Mouse (Mus musculus): ENCODE results near the gene Ankrd55.

The Ankrd55 gene

DNA sequence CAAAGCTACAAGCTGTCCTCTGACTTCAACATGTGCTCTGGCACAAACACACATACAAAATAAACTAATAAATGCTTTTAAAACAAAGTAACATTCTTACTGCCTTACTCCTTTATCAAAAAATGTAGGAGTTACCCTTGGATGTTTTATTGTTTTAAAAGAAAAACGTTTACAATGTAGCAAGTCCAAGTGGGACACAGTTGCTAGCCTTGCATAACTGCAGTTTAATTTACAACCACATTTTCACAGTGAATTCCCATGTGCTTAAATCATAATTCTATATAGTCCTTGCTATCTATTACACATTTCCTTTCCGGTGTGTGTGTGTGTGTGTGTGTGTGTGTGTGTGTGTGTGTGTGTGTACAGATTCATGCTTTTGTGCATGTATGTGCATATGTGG lies 57.3 kb downstream of the Ankrd55 start:
- DNase-seq: no peak

GRCm38 (mm10) chr13:112346031-112346430 lies 57.8 kb downstream of the Ankrd55 start:
- no peak for DNase-seq

GRCm38 (mm10) chr13:112346659-112347142 lies 58.5 kb downstream of the Ankrd55 start:
- no peak for DNase-seq

- no peak for DNase-seq
Observed at GRCm38 (mm10) chr13:112348250-112348649, 60.0 kb downstream of the Ankrd55 start.

DNA sequence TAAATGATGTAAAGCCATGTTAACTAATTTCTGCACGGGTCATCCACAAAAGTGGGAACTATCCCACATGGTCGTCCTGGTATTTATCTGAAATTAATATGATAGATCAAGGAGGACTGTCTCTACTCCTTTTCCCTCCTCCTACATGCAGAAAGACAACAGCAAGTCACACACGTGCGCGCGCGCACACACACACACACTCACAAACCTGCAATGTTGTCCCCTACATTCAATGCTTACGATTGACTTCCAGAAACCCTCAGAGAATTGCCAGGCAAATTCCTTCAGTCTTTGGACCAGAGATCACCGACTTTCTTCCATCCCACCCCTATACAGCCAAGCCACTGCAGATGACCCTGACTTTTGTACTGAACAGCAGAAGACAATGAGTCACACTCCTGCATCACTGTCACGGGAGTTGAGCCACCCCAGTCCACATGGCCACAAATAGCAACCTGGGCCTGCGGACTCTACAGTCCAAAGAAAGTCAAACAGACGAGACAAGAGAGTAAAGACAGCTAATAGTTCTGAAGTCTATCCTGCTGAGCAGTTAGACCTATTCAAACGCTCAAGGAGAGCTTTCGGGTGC lies 60.7 kb downstream of the Ankrd55 start:
- no peak for DNase-seq

- no peak for DNase-seq
Observed at GRCm38 (mm10) chr13:112349500-112349899, 61.2 kb downstream of the Ankrd55 start.

- no peak for DNase-seq
Observed at GRCm38 (mm10) chr13:112351943-112352342, 63.7 kb downstream of the Ankrd55 start.

DNA sequence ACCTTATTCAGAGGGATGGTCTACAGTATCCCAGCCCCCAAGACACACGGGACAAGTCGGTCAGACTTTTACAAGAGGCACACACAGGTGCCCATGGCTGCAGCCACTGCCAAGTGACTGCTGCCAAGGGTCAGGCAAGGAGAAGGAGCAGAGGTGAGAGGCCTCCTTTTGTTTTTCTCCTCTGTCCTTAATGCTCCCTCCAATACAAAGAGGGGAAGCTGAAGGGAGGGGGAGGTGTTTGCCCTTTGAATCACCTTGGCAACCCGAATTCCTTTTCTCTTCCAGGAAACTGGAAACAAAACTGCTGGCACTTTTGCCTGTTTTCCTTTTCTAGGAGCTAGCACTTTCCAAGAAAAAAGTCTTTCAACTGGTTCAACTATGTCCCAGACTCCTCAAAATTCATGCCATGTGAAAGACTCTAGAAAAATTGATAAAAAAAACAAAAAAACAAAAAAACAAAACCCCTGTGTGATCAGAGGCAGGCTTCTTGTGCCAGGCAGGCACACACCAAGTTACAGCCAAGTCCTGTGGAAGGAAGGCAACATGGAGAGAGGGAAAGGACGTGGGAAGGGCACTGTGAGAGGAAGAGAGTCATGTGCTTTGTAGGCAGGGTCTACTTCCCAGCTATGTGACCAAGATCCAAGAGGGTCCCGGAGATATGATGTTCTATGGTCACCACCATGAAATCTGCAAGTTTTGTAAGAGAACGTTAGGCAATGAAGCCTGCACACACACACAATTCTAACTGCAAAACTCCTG lies 66.0 kb downstream of the Ankrd55 start:
- no peak for DNase-seq

GRCm38 (mm10) chr13:112354958-112355357 lies 66.7 kb downstream of the Ankrd55 start:
- no peak for DNase-seq

- no peak for DNase-seq
Observed at GRCm38 (mm10) chr13:112355794-112356486, 67.7 kb downstream of the Ankrd55 start.

DNA sequence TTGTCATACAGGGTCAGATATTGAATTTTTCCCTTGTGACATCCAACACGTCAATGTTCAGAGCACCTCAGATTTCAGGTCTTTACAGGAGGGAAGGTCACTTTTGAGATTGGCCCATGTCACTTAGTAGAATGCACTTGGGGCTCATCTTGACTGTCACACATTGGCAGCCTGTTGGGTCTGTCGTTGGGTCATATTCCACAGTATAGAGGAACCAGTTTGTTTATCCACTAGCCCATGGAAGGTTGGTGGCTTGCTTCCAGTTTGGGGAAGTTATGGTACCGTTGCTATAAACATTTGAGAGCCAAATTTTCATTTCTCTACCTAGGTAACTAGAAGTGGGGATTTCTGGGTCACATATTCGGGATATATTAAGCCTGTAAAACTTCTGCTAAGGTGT lies 73.3 kb downstream of the Ankrd55 start:
- no peak for DNase-seq

DNA sequence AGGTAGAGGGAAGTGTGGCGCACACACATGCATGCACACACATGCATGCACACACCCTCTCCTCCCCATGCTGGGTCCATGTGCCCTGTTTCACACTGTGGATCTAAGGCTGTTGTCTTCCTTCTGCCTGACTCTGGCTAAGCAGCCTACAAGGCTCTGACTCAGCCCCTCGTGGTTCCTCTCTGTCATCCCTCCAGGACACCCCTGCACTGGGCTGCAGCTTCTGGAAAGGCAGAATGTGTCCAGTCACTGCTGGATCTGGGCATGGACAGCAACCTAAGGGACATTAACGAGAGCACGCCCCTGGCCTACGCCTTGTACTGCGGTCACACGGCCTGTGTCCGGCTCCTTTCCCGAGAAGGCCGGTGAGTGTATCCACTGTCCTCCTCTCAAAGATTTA lies 75.0 kb downstream of the Ankrd55 start:
- DNase-seq: no peak

DNA sequence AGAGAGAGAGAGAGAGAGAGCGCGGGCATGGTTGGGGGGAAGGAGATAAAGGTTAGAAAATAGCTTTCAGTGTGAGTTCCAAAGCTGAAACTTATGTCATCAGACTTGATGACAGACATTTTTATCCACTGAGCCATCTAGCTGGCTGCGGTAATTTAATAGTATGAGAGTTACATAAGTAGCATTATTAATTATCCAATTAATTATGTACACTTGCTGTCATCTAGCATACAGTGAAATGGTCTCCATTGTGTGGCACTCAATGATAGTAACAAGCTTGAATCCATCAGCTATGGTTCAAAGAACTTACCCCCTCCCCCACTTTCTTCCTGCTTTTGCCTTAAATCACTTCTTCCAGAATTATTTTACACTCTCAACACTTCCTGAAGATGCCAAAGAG lies 75.5 kb downstream of the Ankrd55 start:
- DNase-seq: no peak

- no peak for DNase-seq
Observed at GRCm38 (mm10) chr13:112364698-112365097, 76.4 kb downstream of the Ankrd55 start.

GRCm38 (mm10) chr13:112365303-112365702 lies 77.1 kb downstream of the Ankrd55 start:
- no peak for DNase-seq

- no peak for DNase-seq
Observed at GRCm38 (mm10) chr13:112365762-112366161, 77.5 kb downstream of the Ankrd55 start.

DNA sequence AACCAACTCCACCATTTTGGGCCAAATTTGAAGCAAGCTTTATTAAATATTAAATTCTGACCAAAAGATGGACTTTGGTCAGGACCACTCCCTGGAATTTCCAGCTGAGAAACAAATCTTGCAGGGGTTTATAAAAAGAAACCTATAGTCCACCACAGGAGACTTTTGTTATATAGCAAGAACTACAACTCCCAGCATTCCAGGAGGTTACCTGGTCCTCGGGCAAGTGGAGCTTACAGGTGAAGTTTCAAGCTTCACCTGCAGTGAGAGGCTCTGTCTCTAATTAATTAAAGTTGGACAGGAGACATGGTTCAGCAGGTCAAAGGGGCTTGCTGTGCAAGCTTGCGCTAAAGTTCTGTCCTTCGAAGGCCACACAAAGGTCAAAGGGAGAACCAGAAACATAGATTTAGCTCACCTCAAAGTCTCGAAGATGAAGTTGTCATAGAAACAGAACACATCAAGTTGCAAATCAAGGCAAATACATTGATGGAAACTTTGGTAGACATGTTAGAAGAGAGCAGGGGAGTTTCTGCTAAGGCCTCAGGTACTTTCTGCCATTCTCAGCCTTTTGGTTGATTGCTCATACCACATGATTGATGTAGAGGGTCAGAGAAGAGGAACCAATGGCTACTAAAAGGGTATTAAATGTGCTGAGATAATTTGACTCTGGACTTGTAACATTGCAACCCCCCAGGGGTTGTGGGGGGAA lies 78.2 kb downstream of the Ankrd55 start:
- DNase-seq: no peak

DNA sequence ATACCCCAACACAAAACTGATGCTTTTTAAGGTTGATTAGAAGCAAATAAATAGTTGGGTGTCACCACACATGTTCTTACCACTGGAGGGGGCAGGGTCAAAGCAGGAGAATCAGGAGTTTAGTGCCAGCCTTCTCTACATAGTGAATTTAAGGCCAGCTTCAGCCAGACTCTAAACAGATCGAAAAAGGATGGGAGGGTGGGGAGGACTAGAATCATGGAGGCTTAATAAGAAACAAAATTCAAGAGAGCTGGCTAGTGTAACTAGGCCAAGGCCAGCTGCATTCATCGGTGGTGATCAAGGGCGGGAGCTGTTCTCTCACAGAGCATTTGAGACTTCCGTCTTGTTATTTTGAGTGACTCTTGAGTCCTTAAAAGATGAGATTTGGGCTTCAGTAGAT lies 83.5 kb downstream of the Ankrd55 start:
- DNase-seq: no peak

DNA sequence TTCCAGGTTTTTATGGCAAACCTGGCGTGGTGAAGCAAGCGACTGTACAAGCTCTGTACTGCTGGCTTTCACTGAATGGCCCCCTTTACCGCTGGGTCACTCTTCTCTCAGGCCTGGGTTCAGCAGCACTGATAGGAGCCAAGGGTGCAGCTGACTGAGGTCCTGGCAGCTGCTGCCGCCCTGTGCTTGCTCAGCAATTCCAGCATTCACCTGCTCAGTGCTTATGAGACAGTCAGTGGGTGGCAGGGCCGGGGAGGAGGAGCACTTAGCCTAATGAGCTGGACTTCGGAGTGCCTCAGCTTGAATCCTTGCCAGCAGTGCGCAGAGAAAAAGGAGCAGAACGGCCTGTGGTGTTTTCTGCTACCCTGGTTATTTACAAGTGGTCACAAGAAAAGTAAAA lies 87.5 kb downstream of the Ankrd55 start:
- peak; percentile 29 to 30 for DNase-seq

GRCm38 (mm10) chr13:112378782-112379305 lies 90.6 kb downstream of the Ankrd55 start:
- no peak for DNase-seq

DNA sequence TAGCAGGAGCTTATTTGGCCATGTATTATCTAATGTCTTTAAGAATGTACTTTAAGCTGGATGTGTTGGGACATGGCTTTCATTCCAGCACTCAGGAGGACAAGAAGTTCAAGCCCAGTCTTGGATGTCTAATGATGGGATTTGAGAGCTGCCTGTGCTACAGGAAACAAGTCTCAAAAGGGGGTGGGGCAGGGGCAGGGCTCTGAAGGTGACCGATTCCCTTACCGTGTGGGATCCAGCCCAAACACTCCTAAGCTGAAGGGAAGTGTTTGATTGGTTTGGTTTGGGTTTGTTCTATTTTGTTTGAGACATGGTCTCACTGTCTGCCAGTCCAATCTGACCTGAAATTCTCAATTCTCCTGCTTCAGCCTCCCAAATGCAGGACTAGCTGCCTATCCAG lies 93.2 kb downstream of the Ankrd55 start:
- DNase-seq: no peak

DNA sequence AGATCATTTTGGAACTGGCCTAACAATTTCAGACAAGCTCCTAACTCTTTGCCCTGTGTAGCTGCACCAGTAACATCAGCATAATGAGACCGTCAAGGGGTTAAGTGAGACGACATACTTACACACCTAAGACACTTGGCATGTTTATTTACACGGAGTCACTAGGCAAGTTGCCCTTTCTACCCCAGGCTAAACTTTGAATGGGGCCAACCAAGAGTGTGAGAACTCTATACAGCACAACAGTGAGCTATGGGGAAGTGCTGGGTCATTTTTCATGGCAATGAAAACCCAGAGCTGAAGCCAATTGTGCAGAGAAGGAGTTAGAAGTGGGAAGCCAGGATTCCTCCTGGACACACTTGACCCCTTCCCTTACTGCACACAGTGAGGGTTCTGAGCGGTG lies 94.2 kb downstream of the Ankrd55 start:
- DNase-seq: no peak

- DNase-seq: no peak
Observed at GRCm38 (mm10) chr13:112382956-112383355, 94.7 kb downstream of the Ankrd55 start.
